Mouse (Mus musculus): ENCODE measurements around the gene Tob2.

DNA sequence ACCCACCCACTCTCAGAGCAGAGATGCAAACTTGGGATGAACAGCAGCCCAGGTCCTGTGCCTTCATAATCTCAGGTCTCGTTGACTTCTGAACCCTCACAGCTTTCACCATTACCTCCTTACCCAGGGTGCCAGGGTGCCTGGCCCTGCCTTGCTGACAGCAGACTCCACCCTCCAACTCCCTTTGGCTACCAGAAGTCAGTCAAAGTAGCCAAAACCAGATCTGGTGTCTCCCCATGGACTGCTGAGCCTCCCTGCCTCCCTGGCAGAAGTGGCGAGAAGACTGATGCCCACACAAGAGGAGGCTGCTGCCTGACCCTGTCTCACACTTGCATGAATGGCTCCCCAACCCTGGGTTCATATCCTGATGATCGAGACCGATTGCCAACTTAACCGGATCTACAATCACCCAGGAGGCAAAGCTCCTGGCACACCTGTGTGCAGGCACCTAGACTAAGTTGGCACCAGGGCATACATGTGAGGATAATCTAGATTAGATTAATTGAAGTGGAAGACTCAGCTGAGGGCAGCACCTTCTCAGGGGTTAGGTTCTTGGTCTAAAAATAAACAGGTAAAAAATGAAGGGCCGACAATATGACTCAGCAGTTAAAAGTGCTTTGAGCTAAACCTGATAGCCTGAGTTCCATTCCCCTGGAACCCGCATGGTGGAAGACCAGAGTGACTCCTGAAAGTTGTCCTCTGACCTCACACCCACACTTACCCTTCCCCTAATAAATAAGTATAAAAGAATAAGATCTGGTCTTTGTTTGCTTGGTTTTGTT is 30.0 kb downstream of the Tob2 start:
- TF ChIP-seq MAZ (IDR thresholded peaks at IDR 0.05; ENCODE audit: low read depth, low read length): no peak
- no peak for TF ChIP-seq POLR2A (IDR thresholded peaks at IDR 0.05; ENCODE audit: low read depth, low read length)
- no peak for TF ChIP-seq CTCF (conservative IDR thresholded peaks at IDR 0.05 in 1 of 2, IDR thresholded peaks at IDR 0.05 in 1 of 2; ENCODE audit: low read depth in 2 of 2, low read length in 2 of 2)
- TF ChIP-seq NELFE (IDR thresholded peaks at IDR 0.05; ENCODE audit: low read depth, low read length): no peak
- no peak for TF ChIP-seq KAT2A (IDR thresholded peaks at IDR 0.05; ENCODE audit: insufficient replicate concordance, low read length)
- TF ChIP-seq SIN3A (IDR thresholded peaks at IDR 0.05; ENCODE audit: low read length): no peak
- TF ChIP-seq ELF1 (IDR thresholded peaks at IDR 0.05; ENCODE audit: low read depth, low read length): no peak
- no peak for TF ChIP-seq E2F4 (IDR thresholded peaks at IDR 0.05; ENCODE audit: insufficient replicate concordance, low read depth, low read length)
- TF ChIP-seq ETS1 (conservative IDR thresholded peaks at IDR 0.05; ENCODE audit: low read depth, low read length): no peak
- TF ChIP-seq MEF2A (IDR thresholded peaks at IDR 0.05; ENCODE audit: borderline replicate concordance, low read depth, low read length): no peak
- no peak for TF ChIP-seq JUND (conservative IDR thresholded peaks at IDR 0.05; ENCODE audit: low read depth, low read length)
- TF ChIP-seq ZKSCAN1 (IDR thresholded peaks at IDR 0.05; ENCODE audit: borderline replicate concordance, low read depth, low read length): no peak
- no peak for TF ChIP-seq PAX5 (IDR thresholded peaks at IDR 0.05; ENCODE audit: low read length)

Data from CH12.LX (cell line).